Mouse (Mus musculus): ENCODE measurements at regions not wholly inside any gene's neighbourhood (a gene's known extent, or its start where the extent isn't known, plus 50 kb on each side); places are given as distances from the start of the nearest gene placed in this dataset.
"Not testable (repeated sequence)": the region's sequence is repeated elsewhere in the genome, so short reads cannot be mapped to it uniquely, and the experiment has no call there.

GRCm38 (mm10) chr4:105844675-105845466 lies 55.2 kb downstream of the Gm12728 start:
- H3K4me1 ChIP-seq (ENCODE audit: control insufficient read depth, insufficient read depth, low read length) = no peaks in the 10 kb centered on the region
- no peak overlapping the region for H3K27ac ChIP-seq (ENCODE audit: insufficient read depth, low read depth, low read length)
- TF ChIP-seq CTCF (IDR thresholded peaks at IDR 0.05; ENCODE audit: low read depth, low read length) = no peak
- no peak overlapping the region for H3K4me3 ChIP-seq (ENCODE audit: insufficient read depth, low read length)

GRCm38 (mm10) chr4:105845998-105846989 lies 56.6 kb downstream of the Gm12728 start:
- H3K4me1 ChIP-seq (ENCODE audit: control insufficient read depth, insufficient read depth, low read length); H3K27ac ChIP-seq (ENCODE audit: insufficient read depth, low read depth, low read length); H3K4me3 ChIP-seq (ENCODE audit: insufficient read depth, low read length): not testable (repeated sequence)

- Histone ChIP-seq H3K4me3 (ENCODE audit: insufficient read depth, low read length) (no peak overlapping the region), H3K27ac (ENCODE audit: insufficient read depth, low read depth, low read length) (no peak overlapping the region), H3K4me1 (ENCODE audit: control insufficient read depth, insufficient read depth, low read length) (no peaks in the 10 kb centered on the region)
- TF ChIP-seq POLR2A (IDR thresholded peaks at IDR 0.05; ENCODE audit: borderline replicate concordance, low read depth, low read length) (no peak), CTCF (IDR thresholded peaks at IDR 0.05; ENCODE audit: low read depth, low read length) (no peak)
Measured at GRCm38 (mm10) chr4:105853086-105853485, 63.4 kb downstream of the Gm12728 start.

- H3K4me1 ChIP-seq (ENCODE audit: control insufficient read depth, insufficient read depth, low read length) = no peaks in the 10 kb centered on the region
- H3K4me3 ChIP-seq (ENCODE audit: insufficient read depth, low read length) = no peak overlapping the region
- TF ChIP-seq CTCF (IDR thresholded peaks at IDR 0.05; ENCODE audit: low read depth, low read length) (no peak), POLR2A (IDR thresholded peaks at IDR 0.05; ENCODE audit: borderline replicate concordance, low read depth, low read length) (no peak)
Measured at GRCm38 (mm10) chr4:105859052-105859864, 69.6 kb downstream of the Gm12728 start.

GRCm38 (mm10) chr4:105860930-105861653 lies 71.4 kb downstream of the Gm12728 start:
- no peak overlapping the region for H3K27ac ChIP-seq (ENCODE audit: insufficient read depth, low read depth, low read length)
- no peaks in the 10 kb centered on the region for H3K4me1 ChIP-seq (ENCODE audit: control insufficient read depth, insufficient read depth, low read length)
- TF ChIP-seq CTCF (IDR thresholded peaks at IDR 0.05; ENCODE audit: low read depth, low read length) (no peak), POLR2A (IDR thresholded peaks at IDR 0.05; ENCODE audit: borderline replicate concordance, low read depth, low read length) (no peak)
- H3K4me3 ChIP-seq (ENCODE audit: insufficient read depth, low read length) = no peak overlapping the region

More at GRCm38 (mm10) chr4:105859052-105859864, 69.6 kb downstream of the Gm12728 start:
- no peak overlapping the region for H3K27ac ChIP-seq (ENCODE audit: insufficient read depth, low read depth, low read length)

GRCm38 (mm10) chr4:105861654-105862037 lies 72.0 kb downstream of the Gm12728 start:
- TF ChIP-seq CTCF (IDR thresholded peaks at IDR 0.05; ENCODE audit: low read depth, low read length) (no peak), POLR2A (IDR thresholded peaks at IDR 0.05; ENCODE audit: borderline replicate concordance, low read depth, low read length) (no peak)
- no peak overlapping the region for H3K4me3 ChIP-seq (ENCODE audit: insufficient read depth, low read length)

GRCm38 (mm10) chr4:105870512-105870911 lies 80.8 kb downstream of the Gm12728 start:
- TF ChIP-seq POLR2A (IDR thresholded peaks at IDR 0.05; ENCODE audit: borderline replicate concordance, low read depth, low read length) (no peak), CTCF (IDR thresholded peaks at IDR 0.05; ENCODE audit: low read depth, low read length) (no peak)
- H3K4me3 ChIP-seq (ENCODE audit: insufficient read depth, low read length) = no peak overlapping the region
- no peak overlapping the region for H3K27ac ChIP-seq (ENCODE audit: insufficient read depth, low read depth, low read length)
- H3K4me1 ChIP-seq (ENCODE audit: control insufficient read depth, insufficient read depth, low read length) = no peaks in the 10 kb centered on the region

More at GRCm38 (mm10) chr4:105861654-105862037, 72.0 kb downstream of the Gm12728 start:
- H3K4me1 ChIP-seq (ENCODE audit: control insufficient read depth, insufficient read depth, low read length) = no peaks in the 10 kb centered on the region
- no peak overlapping the region for H3K27ac ChIP-seq (ENCODE audit: insufficient read depth, low read depth, low read length)

GRCm38 (mm10) chr4:105877246-105877645 lies 87.6 kb downstream of the Gm12728 start:
- TF ChIP-seq CTCF (IDR thresholded peaks at IDR 0.05; ENCODE audit: low read depth, low read length) (no peak), POLR2A (IDR thresholded peaks at IDR 0.05; ENCODE audit: borderline replicate concordance, low read depth, low read length) (no peak)
- Histone ChIP-seq H3K4me3 (ENCODE audit: insufficient read depth, low read length) (no peak overlapping the region), H3K27ac (ENCODE audit: insufficient read depth, low read depth, low read length) (no peak overlapping the region), H3K4me1 (ENCODE audit: control insufficient read depth, insufficient read depth, low read length) (no peaks in the 10 kb centered on the region)

- no peak for TF ChIP-seq POLR2A (IDR thresholded peaks at IDR 0.05; ENCODE audit: borderline replicate concordance, low read depth, low read length)
- TF ChIP-seq CTCF (IDR thresholded peaks at IDR 0.05; ENCODE audit: low read depth, low read length) = no peak
- Histone ChIP-seq H3K4me3 (ENCODE audit: insufficient read depth, low read length) (no peak overlapping the region), H3K4me1 (ENCODE audit: control insufficient read depth, insufficient read depth, low read length) (no peaks in the 10 kb centered on the region), H3K27ac (ENCODE audit: insufficient read depth, low read depth, low read length) (no peak overlapping the region)
Measured at GRCm38 (mm10) chr4:105879891-105880290, 90.2 kb downstream of the Gm12728 start.

Data from bone marrow macrophage, adult 2 months (primary cell).